Mouse (Mus musculus): ENCODE data around the gene Myo19.

Gene Myo19

DNA sequence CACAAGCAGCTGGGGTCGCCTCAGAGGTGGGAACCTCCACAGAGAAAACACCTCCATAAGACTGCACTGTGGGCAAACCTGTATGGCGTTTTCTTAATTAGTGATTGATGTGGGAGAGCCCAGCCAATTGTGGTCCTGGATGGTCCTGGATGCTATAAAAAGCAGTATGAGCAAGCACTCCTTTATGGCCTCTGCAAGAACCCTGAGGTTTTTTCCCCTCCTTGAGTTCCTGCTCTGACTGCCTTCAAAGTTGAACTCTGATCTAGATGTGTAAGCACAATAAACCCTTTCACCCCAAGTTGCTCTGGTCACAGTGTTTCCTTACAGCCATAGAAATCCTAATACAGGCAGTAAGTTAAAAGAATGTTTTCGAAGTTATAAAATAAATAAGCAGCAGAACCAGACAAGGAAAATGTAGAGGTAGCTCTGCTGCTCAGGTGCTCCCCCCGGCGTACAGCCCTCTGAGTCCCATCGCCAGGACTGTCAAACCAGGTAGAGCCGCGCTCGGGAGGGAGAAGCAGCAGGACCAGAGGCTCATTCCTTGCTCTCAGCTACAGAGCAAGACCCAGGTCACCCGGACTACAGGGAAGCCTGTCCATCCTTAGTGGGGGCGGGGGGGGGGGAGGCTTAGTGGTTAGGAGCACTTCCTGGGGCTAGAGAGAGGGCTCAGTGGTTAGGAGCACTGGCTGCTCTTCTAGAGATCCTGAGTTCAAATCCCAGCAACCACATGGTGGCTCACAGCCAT is 7.0 kb downstream of the Myo19 start:
- DNase-seq (ENCODE audit: low spot score), result no peak

- no peak for DNase-seq (ENCODE audit: low spot score)
These were observed 8.1 kb downstream of the Myo19 start for GRCm38 (mm10) chr11:84888025-84888424.

DNA sequence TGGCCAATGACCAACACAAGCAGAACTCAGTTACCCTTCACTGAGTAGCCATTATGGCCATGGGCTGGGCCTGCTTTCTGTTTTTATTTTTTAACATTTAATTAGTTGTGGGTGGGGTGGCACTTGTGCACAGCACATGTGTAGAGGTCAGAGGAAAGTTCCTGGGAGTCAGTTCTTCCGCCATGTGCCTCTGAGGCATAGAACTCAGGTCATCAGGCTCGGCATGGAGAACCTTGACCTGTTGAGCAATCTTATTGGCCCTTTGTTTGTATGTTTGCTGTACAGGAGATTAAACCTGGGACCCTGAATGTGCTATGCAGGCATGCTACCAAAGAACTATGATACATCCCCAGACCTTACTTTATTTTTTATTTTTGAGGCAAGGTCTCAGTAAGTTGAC is 9.5 kb downstream of the Myo19 start:
- DNase-seq (ENCODE audit: low spot score), result no peak

DNA sequence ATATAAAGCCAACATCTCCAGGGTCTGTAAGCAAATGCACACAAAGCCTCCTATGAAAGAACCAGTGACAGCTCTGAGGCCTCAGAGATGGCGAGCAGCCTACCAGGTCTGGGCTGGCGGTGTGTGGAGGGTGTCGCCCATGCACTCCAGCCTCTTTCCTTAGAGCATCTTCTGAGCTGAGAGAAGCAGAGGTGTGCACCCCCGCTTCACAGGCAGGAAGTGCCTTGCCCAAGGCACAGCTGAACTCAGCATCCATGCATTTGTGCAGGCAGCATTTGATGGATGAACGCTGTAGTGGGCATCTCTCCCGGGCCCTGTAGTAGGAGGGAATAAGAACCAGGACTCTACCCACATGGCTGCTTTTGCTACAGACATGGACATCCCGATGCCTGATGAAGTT is 11.8 kb downstream of the Myo19 start:
- no peak for DNase-seq (ENCODE audit: low spot score)

DNA sequence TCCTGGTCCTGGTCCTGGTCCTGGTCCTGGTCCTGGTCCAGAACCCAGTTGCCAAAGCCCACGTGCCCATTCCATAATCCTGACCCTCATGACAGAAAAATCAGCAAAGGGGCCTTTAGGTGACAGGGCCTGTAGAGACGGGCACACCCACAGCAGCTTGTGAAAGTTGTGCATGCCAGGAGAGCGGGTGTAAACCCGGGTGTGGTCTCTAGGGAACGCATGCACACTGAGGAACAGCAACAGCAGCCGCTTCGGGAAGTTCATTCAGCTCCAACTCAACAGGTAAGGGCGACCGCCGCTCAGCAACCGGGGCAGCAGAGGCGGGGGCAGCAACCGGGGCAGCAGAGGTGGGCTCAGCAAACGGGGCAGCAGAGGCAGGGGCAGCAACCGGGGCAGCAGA is 13.2 kb downstream of the Myo19 start:
- DNase-seq (ENCODE audit: low spot score), result no peak

- no peak for DNase-seq (ENCODE audit: low spot score)
These were observed 24.7 kb downstream of the Myo19 start for GRCm38 (mm10) chr11:84904597-84905144.

DNA sequence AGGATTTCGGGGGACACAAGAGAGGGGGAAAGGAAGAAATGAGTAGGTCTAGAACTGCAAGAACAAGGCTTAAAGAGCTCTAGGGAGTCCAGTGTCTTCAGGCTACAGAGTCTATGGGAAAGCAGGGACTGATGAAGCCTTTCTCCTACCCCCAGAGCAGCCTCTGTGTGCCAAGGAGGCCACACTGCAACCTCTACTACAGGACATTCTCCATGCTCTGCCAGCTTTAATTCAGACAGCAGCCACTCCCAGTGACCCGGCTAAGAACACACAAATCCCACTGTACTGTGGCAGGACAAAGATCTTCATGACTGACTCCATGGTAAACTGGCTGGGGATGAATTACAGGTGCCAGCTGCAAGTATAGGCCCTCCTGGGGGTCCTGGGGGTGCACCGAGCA is 27.1 kb downstream of the Myo19 start:
- DNase-seq (ENCODE audit: low spot score), result no peak

- DNase-seq (ENCODE audit: low spot score), result no peak
These were observed 28.5 kb downstream of the Myo19 start for GRCm38 (mm10) chr11:84908480-84908879.

DNA sequence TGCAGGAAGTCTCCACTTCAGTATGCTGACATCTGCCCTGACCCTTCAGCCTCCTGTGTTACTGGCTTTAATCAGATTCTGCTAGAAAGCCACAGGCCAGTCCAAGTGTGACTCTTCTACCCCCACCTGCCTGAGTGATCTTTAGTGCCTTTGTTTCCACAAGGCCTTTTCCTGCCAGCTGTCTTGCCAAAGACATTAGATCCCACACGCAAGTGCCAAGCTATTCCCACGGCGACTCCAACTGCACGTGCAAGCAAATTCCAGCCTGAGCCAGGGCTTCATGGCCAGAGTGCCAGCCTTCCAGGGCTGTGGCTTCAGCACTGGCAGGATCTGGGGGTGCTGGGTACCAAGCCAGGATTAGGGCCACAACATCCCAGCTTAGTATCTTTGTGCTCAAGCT is 30.5 kb downstream of the Myo19 start:
- DNase-seq (ENCODE audit: low spot score), result no peak

DNA sequence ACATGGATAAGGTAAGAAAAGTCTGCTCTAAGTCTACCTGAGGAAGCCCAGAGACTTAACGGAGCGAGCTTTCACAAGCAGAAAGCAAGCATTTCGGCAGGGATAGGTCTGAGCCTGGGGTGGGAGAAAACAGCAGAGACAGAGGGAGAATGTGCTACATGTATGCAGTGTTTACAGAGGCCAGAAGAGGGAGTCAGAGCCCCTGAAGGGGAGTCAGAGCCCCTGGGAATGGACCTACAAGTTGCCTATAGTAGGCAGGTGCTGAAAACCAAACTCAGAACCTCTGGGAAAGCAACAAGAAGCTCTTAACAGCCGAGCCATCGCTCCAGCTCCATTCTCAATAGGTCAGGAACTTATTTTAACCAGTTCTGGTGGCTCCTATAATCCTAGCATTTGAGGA is 34.7 kb downstream of the Myo19 start:
- no peak for DNase-seq (ENCODE audit: low spot score)

GRCm38 (mm10) chr11:84916053-84916702 is 36.2 kb downstream of the Myo19 start, which contains the start of gene Znhit3:
Gene Znhit3, minus strand, starts transcription at chr11:84916366.
- DNase-seq (ENCODE audit: low spot score), result peak; percentile 39

GRCm38 (mm10) chr11:84916703-84917300 is 36.9 kb downstream of the Myo19 start:
- DNase-seq (ENCODE audit: low spot score), result no peak

GRCm38 (mm10) chr11:84918425-84918824 is 38.5 kb downstream of the Myo19 start:
- peak; percentile 63 for DNase-seq (ENCODE audit: low spot score)

- DNase-seq (ENCODE audit: low spot score), result no peak
These were observed 39.3 kb downstream of the Myo19 start for GRCm38 (mm10) chr11:84919276-84919675.

DNA sequence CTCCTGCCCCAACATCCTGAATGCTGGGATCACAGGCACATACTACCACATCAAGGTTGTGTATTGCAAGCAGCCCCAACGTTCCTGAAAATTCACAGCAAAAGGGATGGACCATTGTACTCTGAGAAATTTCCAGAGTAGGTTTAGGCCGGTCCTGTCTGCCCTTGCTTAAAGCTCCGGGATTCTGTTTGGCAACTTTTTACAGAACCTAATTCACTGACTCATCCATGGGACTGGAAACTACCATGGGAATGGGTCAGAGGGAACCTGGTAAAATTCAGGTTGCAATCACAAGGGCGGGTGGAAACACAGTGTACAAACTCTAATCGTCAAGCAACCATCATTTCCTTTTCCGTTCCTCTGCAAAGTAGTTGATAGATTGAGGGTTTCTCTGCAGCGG is 40.0 kb downstream of the Myo19 start:
- no peak for DNase-seq (ENCODE audit: low spot score)

- DNase-seq (ENCODE audit: low spot score), result no peak
These were observed 41.0 kb downstream of the Myo19 start for GRCm38 (mm10) chr11:84920981-84921380.

DNA sequence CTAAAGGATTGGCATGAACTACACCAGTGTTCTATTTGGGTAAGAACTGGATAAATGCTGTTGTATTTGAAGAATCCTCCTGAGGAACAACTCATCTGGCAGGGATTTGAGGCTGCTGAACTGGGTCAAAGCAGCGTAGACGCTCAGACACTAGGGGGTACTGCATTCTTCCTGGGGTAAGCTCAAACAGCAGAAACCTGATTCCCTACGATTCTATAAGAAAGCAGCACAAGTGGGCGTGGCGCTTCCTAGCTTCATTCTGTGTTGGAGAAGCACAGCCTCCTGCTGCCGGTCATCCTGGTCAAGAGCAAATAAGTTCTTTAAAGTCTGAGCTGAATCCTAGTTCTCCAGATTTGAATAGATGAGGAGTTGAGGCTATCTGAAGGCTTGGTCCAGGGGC is 52.3 kb downstream of the Myo19 start:
- DNase-seq (ENCODE audit: low spot score), result no peak

- DNase-seq (ENCODE audit: low spot score), result no peak
These were observed 59.6 kb downstream of the Myo19 start for GRCm38 (mm10) chr11:84939508-84940053.

- no peak for DNase-seq (ENCODE audit: low spot score)
These were observed 60.2 kb downstream of the Myo19 start for GRCm38 (mm10) chr11:84940140-84940539.

DNA sequence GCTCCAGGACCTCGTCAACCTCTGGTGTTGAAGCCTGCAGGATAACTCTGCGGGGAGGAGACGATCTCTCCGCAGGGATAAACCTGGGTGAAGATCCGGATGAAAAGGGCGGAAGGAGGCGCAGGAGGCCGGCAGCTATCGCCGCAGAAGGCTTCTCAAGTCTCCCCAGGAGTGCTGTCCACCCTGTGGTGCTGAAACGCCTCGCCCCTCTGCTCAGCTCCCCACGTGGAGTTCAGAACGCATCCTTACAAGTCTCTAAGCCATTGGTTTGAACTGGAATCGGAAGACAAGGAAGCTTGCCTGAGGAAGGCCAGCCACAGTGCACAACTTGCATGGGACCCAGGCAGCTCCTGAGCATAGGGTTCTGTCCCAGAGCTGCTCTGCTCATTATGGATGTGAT is 64.0 kb downstream of the Myo19 start:
- DNase-seq (ENCODE audit: low spot score), result peak; percentile 35

GRCm38 (mm10) chr11:84944639-84945435 is 64.9 kb downstream of the Myo19 start:
- no peak for DNase-seq (ENCODE audit: low spot score)

- DNase-seq (ENCODE audit: low spot score), result no peak
These were observed 65.9 kb downstream of the Myo19 start for GRCm38 (mm10) chr11:84945841-84946240.

Measured in ovary, postnatal 10 days (tissue).